Mouse (Mus musculus) liver, postnatal 0 days (tissue): ENCODE measurements around the gene Krt23.

Experiments
- CTCF ChIP-seq: sonication (generic); IDR thresholded peaks from 2 replicates; pipeline ENCODE4 v1.5.1; 2016; ENCODE audit warnings: antibody characterized with exemption, low read depth
- EP300 ChIP-seq: IDR thresholded peaks from 2 replicates; pipeline ENCODE4 v1.6.1; 2016; ENCODE audit warnings: antibody characterized with exemption, low read depth, mild to moderate bottlenecking

DNA sequence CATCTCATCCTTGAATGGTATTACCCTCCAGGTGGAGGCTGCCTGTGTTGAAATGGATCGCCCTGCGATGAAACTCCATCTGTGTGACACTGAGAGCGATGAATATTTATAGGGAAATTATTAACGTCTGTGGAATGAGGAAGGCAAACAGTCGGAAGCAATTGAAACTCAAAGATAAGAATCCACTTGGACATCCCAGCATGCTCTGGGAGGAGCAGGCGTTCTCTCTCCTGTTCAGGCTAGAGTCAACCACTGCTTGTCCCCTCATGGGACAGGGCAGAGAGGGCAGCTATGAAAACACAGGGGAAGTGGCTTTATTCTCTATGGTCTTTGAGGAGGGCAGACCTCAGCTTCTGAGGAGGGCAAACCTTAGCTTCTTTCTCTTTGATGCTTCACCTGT, 19.5 kb downstream of the Krt23 start:
- TF ChIP-seq CTCF (no peak), EP300 (no peak)
